In genomic region chr16:44423499-44423898, GRCm38 (mm10) we compare ENCODE assay signal across 11 mouse cellular contexts. TPM values are rescaled to one million over a fixed set of nuclear protein-coding genes. Genes with fewer than 3 reads are reported as not detected.
A peak's percentile ranks its signal among the peaks of the same experiment; 100 is the strongest.
DNase-seq lines count a peak whose midpoint lies in the region; ATAC-seq lines count a peak whose summit lies in the region.
"Had no signal": no experiment of that assay in that cellular context is flagged by ENCODE, and none has a peak within 500 bp of the region (broad histone marks: within the 10 kb centered on the region; RNA-seq: fewer than 3 reads in every experiment).

No protein-coding gene starts in this region.

- H3K27ac ChIP-seq in forebrain, embryonic 15.5 days (replicated peaks) = no peak overlapping the region
- no peak overlapping the region for H3K27ac ChIP-seq in forebrain, embryonic 11.5 days (ENCODE audit: low read depth, low read length)
- H3K27ac ChIP-seq: liver, embryonic 15.5 days had no signal

- H3K4me3 ChIP-seq in forebrain, embryonic 15.5 days = no peak overlapping the region
- H3K4me3 ChIP-seq in forebrain, embryonic 11.5 days (ENCODE audit: low read depth, low read length) = no peak overlapping the region
- H3K4me3 ChIP-seq: liver, embryonic 15.5 days had no signal

- no peak for DNase-seq in forebrain, embryonic 11.5 days (ENCODE audit: low spot score)
- DNase-seq in retina, postnatal 1 day = peak; percentile 23
- DNase-seq in retina, embryonic 14.5 days (ENCODE audit: low spot score) = no peak
- DNase-seq in left cerebral cortex, postnatal 14 days (ENCODE audit: low spot score in 2 of 2) = peak; percentile 80 to 90
- DNase-seq in telencephalon, adult 2 months (ENCODE audit: low read depth, low spot score) = peak; percentile 91
- no peak for DNase-seq in gastrocnemius, postnatal 4 days (ENCODE audit: low spot score in 2 of 2)
- DNase-seq: kidney, adult 18-20 months had no signal

- no peak overlapping the region for H3K9ac ChIP-seq in forebrain, embryonic 15.5 days (replicated peaks)
- H3K9ac ChIP-seq in forebrain, embryonic 11.5 days (ENCODE audit: low read length) = no peak overlapping the region
- H3K9ac ChIP-seq: liver, embryonic 15.5 days had no signal

- ATAC-seq in forebrain, embryonic 15.5 days (replicated peaks) = 0 out of 2 replicates have a peak, but pooled peaks have one; percentile 60
- no peak for ATAC-seq in forebrain, embryonic 11.5 days (replicated peaks; ENCODE audit: low FRiP score)
- no peak for ATAC-seq in inflammation-experienced regulatory T-cells, adult 6 months
- ATAC-seq: CD4-positive, CD25-positive, alpha-beta regulatory T cell, adult 4 months had no signal

- 33% methylated on average over 3 of the region's 3 CpGs for WGBS in forebrain, embryonic 15.5 days
- 59% methylated on average over 3 of the region's 3 CpGs for whole genome bisulfite sequencing in forebrain, embryonic 11.5 days

- H3K36me3 ChIP-seq in forebrain, embryonic 15.5 days = no peaks in the 10 kb centered on the region
- no peaks in the 10 kb centered on the region for H3K36me3 ChIP-seq in forebrain, embryonic 11.5 days (ENCODE audit: control insufficient read depth, insufficient read depth, low read length)
- H3K36me3 ChIP-seq: liver, embryonic 15.5 days had no signal

- intact Hi-C loops in left cerebral cortex, postnatal 14 days (cut with DNase I) = no loop called here

- H3K4me2 ChIP-seq in forebrain, embryonic 15.5 days (replicated peaks) = no peak overlapping the region
- no peak overlapping the region for H3K4me2 ChIP-seq in forebrain, embryonic 11.5 days (ENCODE audit: low read depth, low read length, severe bottlenecking)
- H3K4me2 ChIP-seq: liver, embryonic 15.5 days had no signal

- H3K9me3 ChIP-seq in forebrain, embryonic 15.5 days = no peaks in the 10 kb centered on the region
- no peaks in the 10 kb centered on the region for H3K9me3 ChIP-seq in forebrain, embryonic 11.5 days (ENCODE audit: control insufficient read depth, low read length)
- H3K9me3 ChIP-seq: liver, embryonic 15.5 days had no signal

- peaks cover 3% of the 10 kb centered on the region; the same call in 1 of the 2 replicates for H3K4me1 ChIP-seq in forebrain, embryonic 15.5 days
- no peaks in the 10 kb centered on the region for H3K4me1 ChIP-seq in forebrain, embryonic 11.5 days (replicated peaks; ENCODE audit: control insufficient read depth, insufficient read depth, low read length)
- H3K4me1 ChIP-seq: liver, embryonic 15.5 days had no signal

- H3K27me3 ChIP-seq in forebrain, embryonic 15.5 days = no peaks in the 10 kb centered on the region
- H3K27me3 ChIP-seq in forebrain, embryonic 11.5 days (ENCODE audit: control insufficient read depth, insufficient read depth, low read length) = no peaks in the 10 kb centered on the region
- H3K27me3 ChIP-seq: liver, embryonic 15.5 days had no signal

RNA-seq across cellular contexts. Expression of gene Cfap44, which starts 28.9 kb away (rescaled TPM):
- 2.1 and 2.4 TPM in 2 replicates for polyA plus RNA-seq in forebrain, embryonic 15.5 days (2015; fragmentation: Nextera tagmentation; extraction: Ambion mirVana)
- polyA plus RNA-seq in forebrain, embryonic 11.5 days (2014; fragmentation: Nextera tagmentation; extraction: Ambion mirVana) = 1.5 and 1.9 TPM in 2 replicates
- total RNA-seq in left cerebral cortex, postnatal 14 days (2021) = 1 to 10 TPM; 4.1 to 5.8 TPM
- polyA plus RNA-seq in inflammation-experienced regulatory T-cells, adult 6 months (2017; shearing (Covaris generic)) = not detected
- under 1 TPM; 0.05 to 0.16 TPM for total RNA-seq in gastrocnemius, postnatal 4 days (2021)
- polyA plus RNA-seq: CD4-positive, CD25-positive, alpha-beta regulatory T cell, adult 4 months had no signal

Comparison
In these comparisons a context has a peak if more than half of its experiments do, and no peak if none do; other contexts are left out.
1. DNase-seq: peak in retina, postnatal 1 day (single experiment), left cerebral cortex, postnatal 14 days (2 of 2) and telencephalon, adult 2 months (single experiment); none in forebrain, embryonic 11.5 days (single experiment), retina, embryonic 14.5 days (single experiment) and gastrocnemius, postnatal 4 days (0 of 2).